Mouse (Mus musculus): Measurements from ENCODE around the gene Prkn. TPM values are rescaled to one million over a fixed set of nuclear protein-coding genes. Genes with fewer than 3 reads are reported as not detected.

The Prkn gene
- polyA plus RNA-seq, 1 experiment from 2014 or later: 1.5 TPM

- H3K4me3 ChIP-seq (ENCODE audit: low read depth, low read length): no peak overlapping the region
- H3K4me2 ChIP-seq (ENCODE audit: low read depth, low read length, severe bottlenecking): no peak overlapping the region
- H3K9ac ChIP-seq (ENCODE audit: low read length): no peak overlapping the region
- no peak for ATAC-seq (replicated peaks; ENCODE audit: low FRiP score)
- H3K27me3 ChIP-seq (ENCODE audit: control insufficient read depth, insufficient read depth, low read length): no peaks in the 10 kb centered on the region
- no peak for DNase-seq (ENCODE audit: low spot score)
- no peak overlapping the region for H3K27ac ChIP-seq (ENCODE audit: low read depth, low read length)
- H3K9me3 ChIP-seq (ENCODE audit: control insufficient read depth, low read length): no peaks in the 10 kb centered on the region
- H3K4me1 ChIP-seq (replicated peaks; ENCODE audit: control insufficient read depth, insufficient read depth, low read length): no peaks in the 10 kb centered on the region
- no peaks in the 10 kb centered on the region for H3K36me3 ChIP-seq (ENCODE audit: control insufficient read depth, insufficient read depth, low read length)
- 96% methylated on average over 4 of the region's 4 CpGs for WGBS
Measured at GRCm38 (mm10) chr17:11801226-11801625, 961.0 kb downstream of the Prkn start.

GRCm38 (mm10) chr17:11807280-11807679 lies 967.1 kb downstream of the Prkn start:
- H3K4me3 ChIP-seq (ENCODE audit: low read depth, low read length): no peak overlapping the region
- H3K4me2 ChIP-seq (ENCODE audit: low read depth, low read length, severe bottlenecking): no peak overlapping the region
- H3K27ac ChIP-seq (ENCODE audit: low read depth, low read length): no peak overlapping the region
- H3K9ac ChIP-seq (ENCODE audit: low read length): no peak overlapping the region
- H3K36me3 ChIP-seq (ENCODE audit: control insufficient read depth, insufficient read depth, low read length): no peaks in the 10 kb centered on the region
- DNase-seq (ENCODE audit: low spot score): no peak
- 84% methylated on average over 3 of the region's 3 CpGs for WGBS
- no peak for ATAC-seq (replicated peaks; ENCODE audit: low FRiP score)
- no peaks in the 10 kb centered on the region for H3K9me3 ChIP-seq (ENCODE audit: control insufficient read depth, low read length)
- no peaks in the 10 kb centered on the region for H3K27me3 ChIP-seq (ENCODE audit: control insufficient read depth, insufficient read depth, low read length)
- no peaks in the 10 kb centered on the region for H3K4me1 ChIP-seq (replicated peaks; ENCODE audit: control insufficient read depth, insufficient read depth, low read length)

GRCm38 (mm10) chr17:11817886-11818285 lies 977.7 kb downstream of the Prkn start:
- no peak overlapping the region for H3K4me2 ChIP-seq (ENCODE audit: low read depth, low read length, severe bottlenecking)
- no peak for ATAC-seq (replicated peaks; ENCODE audit: low FRiP score)
- H3K9ac ChIP-seq (ENCODE audit: low read length): no peak overlapping the region
- H3K36me3 ChIP-seq (ENCODE audit: control insufficient read depth, insufficient read depth, low read length): no peaks in the 10 kb centered on the region
- H3K4me1 ChIP-seq (replicated peaks; ENCODE audit: control insufficient read depth, insufficient read depth, low read length): no peaks in the 10 kb centered on the region
- H3K9me3 ChIP-seq (ENCODE audit: control insufficient read depth, low read length): no peaks in the 10 kb centered on the region
- DNase-seq (ENCODE audit: low spot score): no peak
- WGBS: 63% methylated on average over 2 of the region's 2 CpGs
- H3K27ac ChIP-seq (ENCODE audit: low read depth, low read length): no peak overlapping the region
- no peaks in the 10 kb centered on the region for H3K27me3 ChIP-seq (ENCODE audit: control insufficient read depth, insufficient read depth, low read length)
- H3K4me3 ChIP-seq (ENCODE audit: low read depth, low read length): no peak overlapping the region

GRCm38 (mm10) chr17:11819506-11819905 lies 979.3 kb downstream of the Prkn start:
- ATAC-seq (replicated peaks; ENCODE audit: low FRiP score) (no peak), DNase-seq (ENCODE audit: low spot score) (no peak)
- Histone ChIP-seq H3K4me3 (ENCODE audit: low read depth, low read length) (no peak overlapping the region), H3K4me1 (replicated peaks; ENCODE audit: control insufficient read depth, insufficient read depth, low read length) (no peaks in the 10 kb centered on the region), H3K27ac (ENCODE audit: low read depth, low read length) (no peak overlapping the region), H3K9ac (ENCODE audit: low read length) (no peak overlapping the region), H3K9me3 (ENCODE audit: control insufficient read depth, low read length) (no peaks in the 10 kb centered on the region), H3K4me2 (ENCODE audit: low read depth, low read length, severe bottlenecking) (no peak overlapping the region), H3K27me3 (ENCODE audit: control insufficient read depth, insufficient read depth, low read length) (no peaks in the 10 kb centered on the region), H3K36me3 (ENCODE audit: control insufficient read depth, insufficient read depth, low read length) (no peaks in the 10 kb centered on the region)
- whole genome bisulfite sequencing: 49% methylated on average over 8 of the region's 8 CpGs

- no peaks in the 10 kb centered on the region for H3K9me3 ChIP-seq (ENCODE audit: control insufficient read depth, low read length)
- no peaks in the 10 kb centered on the region for H3K36me3 ChIP-seq (ENCODE audit: control insufficient read depth, insufficient read depth, low read length)
- ATAC-seq (replicated peaks; ENCODE audit: low FRiP score): no peak
- H3K4me2 ChIP-seq (ENCODE audit: low read depth, low read length, severe bottlenecking): no peak overlapping the region
- WGBS: 85% methylated on average over 4 of the region's 4 CpGs
- H3K4me3 ChIP-seq (ENCODE audit: low read depth, low read length): no peak overlapping the region
- no peak overlapping the region for H3K27ac ChIP-seq (ENCODE audit: low read depth, low read length)
- H3K4me1 ChIP-seq (replicated peaks; ENCODE audit: control insufficient read depth, insufficient read depth, low read length): no peaks in the 10 kb centered on the region
- H3K9ac ChIP-seq (ENCODE audit: low read length): no peak overlapping the region
- no peak for DNase-seq (ENCODE audit: low spot score)
- H3K27me3 ChIP-seq (ENCODE audit: control insufficient read depth, insufficient read depth, low read length): no peaks in the 10 kb centered on the region
Measured at GRCm38 (mm10) chr17:11820757-11821156, 980.6 kb downstream of the Prkn start.

GRCm38 (mm10) chr17:11829501-11829900 lies 989.3 kb downstream of the Prkn start:
- H3K9ac ChIP-seq (ENCODE audit: low read length): no peak overlapping the region
- no peaks in the 10 kb centered on the region for H3K9me3 ChIP-seq (ENCODE audit: control insufficient read depth, low read length)
- ATAC-seq (replicated peaks; ENCODE audit: low FRiP score) (no peak), DNase-seq (ENCODE audit: low spot score) (no peak)
- H3K4me1 ChIP-seq (replicated peaks; ENCODE audit: control insufficient read depth, insufficient read depth, low read length): no peaks in the 10 kb centered on the region
- WGBS: 78% methylated on average over 3 of the region's 3 CpGs
- H3K36me3 ChIP-seq (ENCODE audit: control insufficient read depth, insufficient read depth, low read length): no peaks in the 10 kb centered on the region
- H3K27me3 ChIP-seq (ENCODE audit: control insufficient read depth, insufficient read depth, low read length): no peaks in the 10 kb centered on the region
- H3K4me2 ChIP-seq (ENCODE audit: low read depth, low read length, severe bottlenecking): no peak overlapping the region
- no peak overlapping the region for H3K27ac ChIP-seq (ENCODE audit: low read depth, low read length)
- no peak overlapping the region for H3K4me3 ChIP-seq (ENCODE audit: low read depth, low read length)

- no peaks in the 10 kb centered on the region for H3K27me3 ChIP-seq (ENCODE audit: control insufficient read depth, insufficient read depth, low read length)
- ATAC-seq (replicated peaks; ENCODE audit: low FRiP score): no peak
- no peak overlapping the region for H3K4me3 ChIP-seq (ENCODE audit: low read depth, low read length)
- no peaks in the 10 kb centered on the region for H3K9me3 ChIP-seq (ENCODE audit: control insufficient read depth, low read length)
- no peak overlapping the region for H3K9ac ChIP-seq (ENCODE audit: low read length)
- 86% methylated on average over 3 of the region's 3 CpGs for WGBS
- H3K4me2 ChIP-seq (ENCODE audit: low read depth, low read length, severe bottlenecking): no peak overlapping the region
- H3K4me1 ChIP-seq (replicated peaks; ENCODE audit: control insufficient read depth, insufficient read depth, low read length): no peaks in the 10 kb centered on the region
- H3K36me3 ChIP-seq (ENCODE audit: control insufficient read depth, insufficient read depth, low read length): no peaks in the 10 kb centered on the region
- H3K27ac ChIP-seq (ENCODE audit: low read depth, low read length): no peak overlapping the region
- no peak for DNase-seq (ENCODE audit: low spot score)
Measured at GRCm38 (mm10) chr17:11837121-11837520, 996.9 kb downstream of the Prkn start.

GRCm38 (mm10) chr17:11844436-11844835 lies 1004.3 kb downstream of the Prkn start:
- H3K9ac ChIP-seq (ENCODE audit: low read length): no peak overlapping the region
- no peak for ATAC-seq (replicated peaks; ENCODE audit: low FRiP score)

GRCm38 (mm10) chr17:11844989-11845388 lies 1004.8 kb downstream of the Prkn start:
- WGBS: 91% methylated on average over 3 of the region's 3 CpGs
- Histone ChIP-seq H3K4me2 (ENCODE audit: low read depth, low read length, severe bottlenecking) (no peak overlapping the region), H3K4me1 (replicated peaks; ENCODE audit: control insufficient read depth, insufficient read depth, low read length) (peaks cover 2% of the 10 kb centered on the region; the same call in 1 of the 2 replicates), H3K27me3 (ENCODE audit: control insufficient read depth, insufficient read depth, low read length) (no peaks in the 10 kb centered on the region), H3K27ac (ENCODE audit: low read depth, low read length) (no peak overlapping the region), H3K36me3 (ENCODE audit: control insufficient read depth, insufficient read depth, low read length) (no peaks in the 10 kb centered on the region), H3K9me3 (ENCODE audit: control insufficient read depth, low read length) (no peaks in the 10 kb centered on the region), H3K4me3 (ENCODE audit: low read depth, low read length) (no peak overlapping the region), H3K9ac (ENCODE audit: low read length) (no peak overlapping the region)
- no peak for ATAC-seq (replicated peaks; ENCODE audit: low FRiP score)
- no peak for DNase-seq (ENCODE audit: low spot score)

More at GRCm38 (mm10) chr17:11844436-11844835, 1004.3 kb downstream of the Prkn start:
- H3K4me1 ChIP-seq (replicated peaks; ENCODE audit: control insufficient read depth, insufficient read depth, low read length): peaks cover 2% of the 10 kb centered on the region; the same call in 1 of the 2 replicates
- no peak overlapping the region for H3K27ac ChIP-seq (ENCODE audit: low read depth, low read length)
- H3K27me3 ChIP-seq (ENCODE audit: control insufficient read depth, insufficient read depth, low read length): no peaks in the 10 kb centered on the region
- DNase-seq (ENCODE audit: low spot score): no peak
- no peak overlapping the region for H3K4me2 ChIP-seq (ENCODE audit: low read depth, low read length, severe bottlenecking)
- H3K4me3 ChIP-seq (ENCODE audit: low read depth, low read length): no peak overlapping the region
- no peaks in the 10 kb centered on the region for H3K9me3 ChIP-seq (ENCODE audit: control insufficient read depth, low read length)
- no peaks in the 10 kb centered on the region for H3K36me3 ChIP-seq (ENCODE audit: control insufficient read depth, insufficient read depth, low read length)
- 96% methylated on average over 4 of the region's 4 CpGs for WGBS
